Mouse (Mus musculus): ENCODE results near the gene Tspan18. TPM values are rescaled to one million over a fixed set of nuclear protein-coding genes. Genes with fewer than 3 reads are reported as not detected.

Gene Tspan18
- polyA plus RNA-seq, 1 experiment from 2014 or later: 34.5 TPM

DNA sequence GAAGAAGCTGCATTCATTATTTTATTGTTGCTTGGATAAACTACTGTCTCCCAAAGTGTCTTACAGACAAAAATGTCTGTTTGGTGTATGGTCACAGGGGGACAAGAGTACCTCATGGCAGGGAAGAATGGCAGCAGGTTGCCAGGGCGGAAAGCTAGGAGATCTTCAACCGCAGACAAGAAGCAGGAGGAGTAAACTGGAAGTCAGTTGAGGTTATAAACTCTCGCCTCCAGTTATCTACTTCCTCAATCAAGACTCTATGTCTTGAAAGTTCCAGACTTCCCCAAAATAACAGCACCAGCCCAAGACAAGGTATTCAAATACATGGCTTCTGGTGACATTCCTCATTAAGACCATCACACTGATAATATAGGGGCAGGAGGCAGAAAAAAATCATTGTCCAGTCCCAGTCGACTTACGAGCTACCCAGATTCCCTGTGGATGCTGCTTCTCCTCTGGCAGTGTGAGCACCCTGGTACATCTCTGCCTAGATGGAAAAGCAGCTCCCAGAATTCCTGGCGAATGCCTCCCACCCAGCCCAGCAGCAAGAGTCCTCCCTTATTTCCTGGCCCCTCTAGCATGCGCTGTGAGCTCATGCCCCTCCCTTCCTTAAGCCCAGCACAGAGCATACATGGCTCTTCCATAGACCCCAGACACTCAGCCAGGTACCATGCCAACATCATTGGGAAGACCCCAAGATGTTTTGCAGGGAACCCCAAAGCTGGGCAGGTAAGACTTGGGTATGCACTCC is 172.2 kb downstream of the Tspan18 start:
- no peak for DNase-seq (ENCODE audit: low spot score)
- Histone ChIP-seq H3K27me3 (replicated peaks; ENCODE audit: control insufficient read depth, insufficient read depth, low read length) (no peaks in the 10 kb centered on the region), H3K27ac (replicated peaks; ENCODE audit: low read depth, low read length) (no peak overlapping the region), H3K4me3 (ENCODE audit: low read depth, low read length) (no peak overlapping the region), H3K36me3 (ENCODE audit: control insufficient read depth, insufficient read depth, low read length) (no peaks in the 10 kb centered on the region), H3K9ac (ENCODE audit: low read depth, low read length) (no peak overlapping the region), H3K4me1 (ENCODE audit: control insufficient read depth, insufficient read depth, low read length) (0 out of 2 replicates have a peak, but pooled peaks cover 7% of the 10 kb centered on the region), H3K9me3 (ENCODE audit: control insufficient read depth, low read length) (no peaks in the 10 kb centered on the region), H3K4me2 (ENCODE audit: low read depth, low read length) (no peak overlapping the region)
- no peak for ATAC-seq (ENCODE audit: low read depth)
- WGBS: 77% methylated on average over 7 of the region's 7 CpGs

DNA sequence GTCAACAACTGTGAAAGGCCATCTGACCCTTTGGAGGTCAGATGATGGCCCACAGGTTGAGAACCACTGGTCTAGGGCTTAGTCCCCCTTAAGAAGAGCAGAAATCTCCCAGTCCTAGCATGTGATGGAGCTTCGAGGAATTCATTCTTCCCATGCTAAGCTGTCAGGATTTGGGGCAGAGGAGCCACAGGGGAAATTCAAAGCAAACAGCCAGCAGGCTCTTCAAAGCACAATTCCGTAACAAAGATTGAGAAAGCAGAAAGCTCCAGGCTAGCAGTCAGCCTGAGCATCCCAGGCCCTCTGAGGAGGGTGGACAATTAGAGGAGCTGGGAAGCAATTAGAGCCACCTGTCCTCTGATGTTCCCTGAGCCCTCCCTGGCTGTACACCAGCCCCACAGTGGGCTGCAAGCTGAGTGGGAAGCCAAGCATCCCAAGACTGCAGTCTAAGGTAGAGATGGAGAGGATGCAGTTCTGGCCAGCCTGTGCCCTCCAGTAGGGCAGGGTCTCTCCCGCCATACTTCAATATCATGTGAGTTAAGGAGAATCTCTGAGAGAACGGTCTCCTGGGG is 173.8 kb downstream of the Tspan18 start:
- Histone ChIP-seq H3K27me3 (replicated peaks; ENCODE audit: control insufficient read depth, insufficient read depth, low read length) (no peaks in the 10 kb centered on the region), H3K27ac (replicated peaks; ENCODE audit: low read depth, low read length) (no peak overlapping the region), H3K4me1 (ENCODE audit: control insufficient read depth, insufficient read depth, low read length) (0 out of 2 replicates have a peak, but pooled peaks cover 7% of the 10 kb centered on the region), H3K4me2 (ENCODE audit: low read depth, low read length) (no peak overlapping the region), H3K9ac (ENCODE audit: low read depth, low read length) (no peak overlapping the region), H3K36me3 (ENCODE audit: control insufficient read depth, insufficient read depth, low read length) (no peaks in the 10 kb centered on the region), H3K4me3 (ENCODE audit: low read depth, low read length) (no peak overlapping the region), H3K9me3 (ENCODE audit: control insufficient read depth, low read length) (no peaks in the 10 kb centered on the region)
- 57% methylated on average over 4 of the region's 4 CpGs for WGBS
- DNase-seq (ENCODE audit: low spot score) (no peak), ATAC-seq (ENCODE audit: low read depth) (no peak)

DNA sequence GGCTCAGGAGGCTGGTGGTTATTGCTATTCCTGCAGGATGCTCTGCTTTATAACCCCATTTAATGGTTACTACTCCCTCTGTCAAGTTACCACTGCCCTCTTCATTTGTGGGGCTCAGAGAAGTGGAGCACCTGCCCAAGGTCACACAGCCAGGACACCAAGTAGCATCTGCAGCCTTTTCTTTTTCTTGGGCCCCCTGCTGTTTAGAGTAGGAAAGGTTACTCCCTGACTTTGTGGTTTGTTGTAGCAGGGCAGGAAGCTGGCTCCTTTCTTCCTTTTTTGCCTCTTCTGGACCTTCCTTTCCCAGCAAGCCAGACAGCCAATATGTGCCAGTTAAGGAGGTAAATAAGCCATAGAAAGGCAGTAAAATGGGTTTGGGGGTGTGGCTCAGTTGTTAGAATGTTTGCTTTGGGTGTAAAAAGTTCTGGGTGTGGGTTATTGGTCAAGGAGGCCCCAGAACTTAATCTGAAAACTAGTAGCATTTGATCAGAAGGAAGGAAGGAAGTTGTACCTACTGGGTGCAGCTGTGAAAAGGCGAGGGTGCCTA is 179.7 kb downstream of the Tspan18 start:
- Histone ChIP-seq H3K27ac (replicated peaks; ENCODE audit: low read depth, low read length) (no peak overlapping the region), H3K36me3 (ENCODE audit: control insufficient read depth, insufficient read depth, low read length) (no peaks in the 10 kb centered on the region), H3K9me3 (ENCODE audit: control insufficient read depth, low read length) (no peaks in the 10 kb centered on the region), H3K9ac (ENCODE audit: low read depth, low read length) (no peak overlapping the region), H3K4me3 (ENCODE audit: low read depth, low read length) (no peak overlapping the region), H3K4me1 (ENCODE audit: control insufficient read depth, insufficient read depth, low read length) (no peaks in the 10 kb centered on the region), H3K27me3 (replicated peaks; ENCODE audit: control insufficient read depth, insufficient read depth, low read length) (no peaks in the 10 kb centered on the region), H3K4me2 (ENCODE audit: low read depth, low read length) (no peak overlapping the region)
- DNase-seq (ENCODE audit: low spot score) (no peak), ATAC-seq (ENCODE audit: low read depth) (no peak)
- 87% methylated on average over 1 of the region's 1 CpGs for WGBS

DNA sequence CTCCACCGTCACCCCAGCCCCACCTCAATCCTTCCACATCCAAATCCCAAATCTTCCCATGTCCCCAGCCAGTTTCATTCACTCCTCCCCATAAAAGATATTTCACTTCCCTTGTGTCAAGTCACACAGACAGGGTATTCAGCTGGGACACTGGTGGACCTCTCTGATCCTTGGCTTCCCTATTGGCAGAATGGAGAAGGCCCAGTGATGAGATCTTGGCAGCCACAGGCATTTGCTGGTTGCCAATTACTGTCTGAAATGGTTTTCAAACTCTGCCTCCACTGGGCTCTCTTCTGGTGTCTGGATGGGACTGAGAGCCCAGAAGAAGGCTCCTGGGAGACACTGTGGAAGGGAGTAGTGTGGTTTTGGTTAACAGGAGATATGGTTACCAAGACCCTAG is 180.5 kb downstream of the Tspan18 start:
- Histone ChIP-seq H3K4me1 (ENCODE audit: control insufficient read depth, insufficient read depth, low read length) (no peaks in the 10 kb centered on the region), H3K27ac (replicated peaks; ENCODE audit: low read depth, low read length) (no peak overlapping the region), H3K9ac (ENCODE audit: low read depth, low read length) (no peak overlapping the region), H3K27me3 (replicated peaks; ENCODE audit: control insufficient read depth, insufficient read depth, low read length) (no peaks in the 10 kb centered on the region), H3K36me3 (ENCODE audit: control insufficient read depth, insufficient read depth, low read length) (no peaks in the 10 kb centered on the region), H3K4me3 (ENCODE audit: low read depth, low read length) (no peak overlapping the region), H3K4me2 (ENCODE audit: low read depth, low read length) (no peak overlapping the region), H3K9me3 (ENCODE audit: control insufficient read depth, low read length) (no peaks in the 10 kb centered on the region)
- ATAC-seq (ENCODE audit: low read depth) (no peak), DNase-seq (ENCODE audit: low spot score) (no peak)
- 84% methylated on average over 1 of the region's 1 CpGs for WGBS

DNA sequence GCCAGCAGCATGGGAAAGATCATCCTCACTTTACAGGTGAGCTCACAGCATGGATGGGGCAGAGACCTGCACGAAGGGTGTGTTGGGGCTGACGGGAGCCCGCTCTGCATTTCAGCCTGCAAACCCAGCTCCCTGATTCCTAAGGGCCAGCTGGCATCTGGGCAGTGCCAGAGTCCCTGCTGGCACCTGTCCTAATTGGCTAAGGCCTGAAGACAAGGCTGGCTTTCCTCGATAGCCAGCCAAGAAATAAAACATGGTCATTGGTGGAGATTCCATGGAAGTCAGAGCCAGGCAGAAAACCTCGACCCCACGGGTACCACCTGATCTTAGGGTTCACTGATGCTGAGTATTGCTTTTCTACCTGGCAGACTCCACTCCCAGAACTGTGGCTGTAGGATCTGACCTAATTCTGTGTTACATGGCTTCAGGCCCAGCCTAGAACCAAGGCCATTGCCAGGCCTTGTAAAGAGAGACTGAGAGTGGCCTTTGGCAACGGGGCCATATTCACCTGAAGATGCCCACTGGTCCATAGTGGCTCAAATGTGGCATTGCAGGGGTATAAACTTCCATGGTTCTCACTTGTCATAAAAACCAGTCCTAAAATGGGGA is 181.3 kb downstream of the Tspan18 start:
- WGBS: 82% methylated on average over 7 of the region's 7 CpGs
- H3K9ac ChIP-seq (ENCODE audit: low read depth, low read length): no peak overlapping the region
- H3K4me2 ChIP-seq (ENCODE audit: low read depth, low read length): no peak overlapping the region
- ATAC-seq (ENCODE audit: low read depth) (no peak), DNase-seq (ENCODE audit: low spot score) (no peak)
- no peaks in the 10 kb centered on the region for H3K4me1 ChIP-seq (ENCODE audit: control insufficient read depth, insufficient read depth, low read length)
- no peaks in the 10 kb centered on the region for H3K27me3 ChIP-seq (replicated peaks; ENCODE audit: control insufficient read depth, insufficient read depth, low read length)
- H3K36me3 ChIP-seq (ENCODE audit: control insufficient read depth, insufficient read depth, low read length): no peaks in the 10 kb centered on the region
- no peaks in the 10 kb centered on the region for H3K9me3 ChIP-seq (ENCODE audit: control insufficient read depth, low read length)
- no peak overlapping the region for H3K27ac ChIP-seq (replicated peaks; ENCODE audit: low read depth, low read length)
- H3K4me3 ChIP-seq (ENCODE audit: low read depth, low read length): no peak overlapping the region

DNA sequence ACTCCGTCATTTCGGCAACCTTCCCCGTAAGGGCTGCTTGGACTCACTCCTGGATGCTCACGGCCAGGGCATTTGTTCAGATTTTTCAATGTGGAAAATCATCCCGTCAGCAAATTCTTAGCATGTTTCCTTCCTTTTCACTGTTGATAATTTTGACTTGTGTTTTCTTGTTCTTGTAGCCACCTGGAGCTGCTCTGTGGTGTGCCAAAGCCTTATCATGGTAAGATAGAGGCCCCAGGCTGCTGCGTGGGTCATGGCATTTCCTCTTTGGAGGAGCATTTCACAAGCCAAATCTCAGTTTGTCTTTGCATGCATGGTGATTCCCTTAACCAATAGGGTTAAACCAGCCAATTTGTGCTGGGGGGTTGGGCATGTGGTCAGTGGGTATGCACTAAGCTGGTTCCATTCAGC is 182.1 kb downstream of the Tspan18 start:
- Histone ChIP-seq H3K36me3 (ENCODE audit: control insufficient read depth, insufficient read depth, low read length) (no peaks in the 10 kb centered on the region), H3K4me2 (ENCODE audit: low read depth, low read length) (no peak overlapping the region), H3K4me3 (ENCODE audit: low read depth, low read length) (no peak overlapping the region), H3K9ac (ENCODE audit: low read depth, low read length) (no peak overlapping the region), H3K4me1 (ENCODE audit: control insufficient read depth, insufficient read depth, low read length) (no peaks in the 10 kb centered on the region), H3K9me3 (ENCODE audit: control insufficient read depth, low read length) (no peaks in the 10 kb centered on the region), H3K27ac (replicated peaks; ENCODE audit: low read depth, low read length) (no peak overlapping the region), H3K27me3 (replicated peaks; ENCODE audit: control insufficient read depth, insufficient read depth, low read length) (no peaks in the 10 kb centered on the region)
- ATAC-seq (ENCODE audit: low read depth) (no peak), DNase-seq (ENCODE audit: low spot score) (no peak)
- WGBS: 69% methylated on average over 6 of the region's 6 CpGs

Other genes with a start within 250 kb of the Tspan18 start
- gene Trp53i11, start 147.0 kb downstream of the Tspan18 start, polyA plus RNA-seq (2014; fragmentation: Nextera tagmentation; extraction: Ambion mirVana): 33.6 and 37.5 TPM in 2 replicates
- gene Cd82, start 128.6 kb upstream of the Tspan18 start, polyA plus RNA-seq (2014; fragmentation: Nextera tagmentation; extraction: Ambion mirVana): 46.0 and 46.9 TPM in 2 replicates
- gene Gm10803, start 226.1 kb upstream of the Tspan18 start, polyA plus RNA-seq (2014; fragmentation: Nextera tagmentation; extraction: Ambion mirVana): not detected in 2 replicates

Data from embryonic facial prominence, embryonic 14.5 days (tissue).